ENCODE assay signal across 19 mouse cellular contexts in the genomic region with DNA sequence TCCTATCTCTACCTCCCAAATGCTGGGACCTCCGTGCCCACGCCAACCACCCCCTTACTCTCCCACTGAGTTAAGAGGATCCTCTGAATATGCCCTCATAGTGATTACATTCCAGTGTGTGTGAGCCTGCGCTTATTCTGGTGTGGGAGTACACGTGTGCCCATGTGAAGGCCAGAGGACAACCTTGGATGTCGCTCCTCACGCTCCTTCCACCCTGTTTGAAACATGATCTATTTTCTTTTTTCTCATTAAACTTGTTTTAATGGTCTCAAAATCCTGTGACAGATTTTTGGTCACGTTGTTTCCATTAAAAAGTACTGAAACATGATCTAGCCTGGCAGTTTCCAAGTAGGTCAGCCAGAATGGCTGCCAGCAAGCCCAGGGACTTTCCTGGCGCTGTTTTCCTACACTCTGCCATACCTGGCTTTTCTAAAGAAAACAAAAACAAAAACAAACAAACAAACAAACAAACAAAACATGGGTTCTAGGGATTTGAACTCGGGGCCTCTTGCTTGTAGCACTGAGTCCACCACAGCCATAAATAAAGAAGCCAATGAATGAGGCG. TPM values are rescaled to one million over a fixed set of nuclear protein-coding genes. Genes with fewer than 3 reads are reported as not detected.
DNase-seq lines count a peak whose midpoint lies in the region; ATAC-seq lines count a peak whose summit lies in the region.
"Had no signal": no experiment of that assay in that cellular context is flagged by ENCODE, and none has a peak within 500 bp of the region (broad histone marks: within the 10 kb centered on the region; RNA-seq: fewer than 3 reads in every experiment).

No protein-coding gene starts in this region.

- peak; percentile 65 for DNase-seq in adrenal gland, postnatal 14 days
- no peak for DNase-seq in adrenal gland, postnatal 4 days (ENCODE audit: low spot score in 2 of 2)
- peak; percentile 17 to 24 for DNase-seq in heart, adult 18-20 months
- no peak for DNase-seq in heart, adult 11 months
- DNase-seq in adrenal gland, postnatal 36 days, result peak; percentile 37 to 44
- DNase-seq in spleen, adult 12 weeks (ENCODE audit: low spot score), result no peak
- DNase-seq in embryo, embryonic 10.5 days (ENCODE audit: low spot score), result no peak
- DNase-seq: liver, embryonic 13.5 days; lung, postnatal 4 days; right cerebral cortex, postnatal 25 days; thymus, postnatal 14 days had no signal

- WGBS in limb, embryonic 12.5 days, result 44% methylated on average over 10 of the region's 10 CpGs

- H3K4me2 ChIP-seq in limb, embryonic 12.5 days, result no peak overlapping the region
- H3K4me2 ChIP-seq: embryonic facial prominence, embryonic 13.5 days; kidney, embryonic 15.5 days; liver, embryonic 13.5 days; lung, embryonic 15.5 days; midbrain, embryonic 11.5 days had no signal

- no peak overlapping the region for H3K4me3 ChIP-seq in limb, embryonic 12.5 days (replicated peaks)
- H3K4me3 ChIP-seq: embryonic facial prominence, embryonic 13.5 days; kidney, embryonic 15.5 days; liver, embryonic 13.5 days; lung, embryonic 15.5 days had no signal

- H3K36me3 ChIP-seq in limb, embryonic 12.5 days, result no peaks in the 10 kb centered on the region
- H3K36me3 ChIP-seq: embryonic facial prominence, embryonic 13.5 days; kidney, embryonic 15.5 days; liver, embryonic 13.5 days; lung, embryonic 15.5 days had no signal

- peak overlapping the region; percentile 8; the same call in 1 of the 2 replicates for H3K27ac ChIP-seq in limb, embryonic 12.5 days
- H3K27ac ChIP-seq: embryonic facial prominence, embryonic 13.5 days; kidney, embryonic 15.5 days; liver, embryonic 13.5 days; lung, embryonic 15.5 days had no signal

- no peaks in the 10 kb centered on the region for H3K27me3 ChIP-seq in limb, embryonic 12.5 days
- H3K27me3 ChIP-seq: embryonic facial prominence, embryonic 13.5 days; kidney, embryonic 15.5 days; liver, embryonic 13.5 days; lung, embryonic 15.5 days had no signal

- H3K4me1 ChIP-seq in limb, embryonic 12.5 days (replicated peaks), result peaks cover 27% of the 10 kb centered on the region
- H3K4me1 ChIP-seq: lung, embryonic 15.5 days had no signal

- no peaks in the 10 kb centered on the region for H3K9me3 ChIP-seq in limb, embryonic 12.5 days
- H3K9me3 ChIP-seq: embryonic facial prominence, embryonic 13.5 days; kidney, embryonic 15.5 days; liver, embryonic 13.5 days; lung, embryonic 15.5 days had no signal

- H3K9ac ChIP-seq in limb, embryonic 12.5 days (replicated peaks), result no peak overlapping the region
- H3K9ac ChIP-seq: embryonic facial prominence, embryonic 13.5 days; kidney, embryonic 15.5 days; liver, embryonic 13.5 days; lung, embryonic 15.5 days had no signal

- no peak; the same call in 1 of the 2 replicates for ATAC-seq in limb, embryonic 12.5 days (ENCODE audit: insufficient number of reproducible peaks, insufficient read depth, low FRiP score, low TSS enrichment, low read depth)
- ATAC-seq: forebrain, embryonic 16.5 days; hindbrain, embryonic 16.5 days; intestine, embryonic 16.5 days had no signal

RNA-seq across cellular contexts. Expression of gene Nqo1, which starts 6.8 kb away (rescaled TPM):
- total RNA-seq in adrenal gland, postnatal 14 days (2021), result 4.2 and 5.2 TPM in 2 replicates
- 10 to 100 TPM in 1 of 2 experiments, 1 to 10 TPM in 1; 9.7 to 10.5 TPM for total RNA-seq in adrenal gland, postnatal 4 days (2021)
- 10 to 100 TPM; 45.5 to 61.4 TPM for total RNA-seq in heart, adult 18-20 months (2021)
- 1 to 10 TPM; 4.5 to 6.1 TPM for total RNA-seq in adrenal gland, postnatal 36 days (2021)
- polyA plus RNA-seq in limb, embryonic 12.5 days (2016; fragmentation: Nextera tagmentation; extraction: Ambion mirVana), result 16.7 and 19.6 TPM in 2 replicates

RNA-seq across cellular contexts. Expression of gene Nob1, which starts 28.7 kb away (rescaled TPM):
- total RNA-seq in adrenal gland, postnatal 14 days (2021), result 31.0 and 35.6 TPM in 2 replicates
- total RNA-seq in adrenal gland, postnatal 4 days (2021), result 10 to 100 TPM; 37.5 to 42.4 TPM
- 10 to 100 TPM; 22.6 to 23.1 TPM for total RNA-seq in heart, adult 18-20 months (2021)
- total RNA-seq in adrenal gland, postnatal 36 days (2021), result 10 to 100 TPM; 28.5 to 35.5 TPM
- polyA plus RNA-seq in limb, embryonic 12.5 days (2016; fragmentation: Nextera tagmentation; extraction: Ambion mirVana), result 102 and 103 TPM in 2 replicates

RNA-seq across cellular contexts. Expression of gene Wwp2, which starts 40.0 kb away (rescaled TPM):
- total RNA-seq in adrenal gland, postnatal 14 days (2021), result 27.7 and 38.3 TPM in 2 replicates
- 10 to 100 TPM; 53.9 to 57.8 TPM for total RNA-seq in adrenal gland, postnatal 4 days (2021)
- total RNA-seq in heart, adult 18-20 months (2021), result 10 to 100 TPM; 22.5 to 25.8 TPM
- 10 to 100 TPM; 32.3 to 43.3 TPM for total RNA-seq in adrenal gland, postnatal 36 days (2021)
- polyA plus RNA-seq in limb, embryonic 12.5 days (2016; fragmentation: Nextera tagmentation; extraction: Ambion mirVana), result 277 and 286 TPM in 2 replicates

Comparison
In these comparisons a context has a peak if more than half of its experiments do, and no peak if none do; other contexts are left out.
1. DNase-seq: peak in adrenal gland, postnatal 14 days (single experiment), heart, adult 18-20 months (2 of 2) and adrenal gland, postnatal 36 days (2 of 2); none in adrenal gland, postnatal 4 days (0 of 2), heart, adult 11 months (single experiment), spleen, adult 12 weeks (single experiment) and embryo, embryonic 10.5 days (single experiment).